10 mouse cellular contexts compared by ENCODE assay signal in the genomic region with DNA sequence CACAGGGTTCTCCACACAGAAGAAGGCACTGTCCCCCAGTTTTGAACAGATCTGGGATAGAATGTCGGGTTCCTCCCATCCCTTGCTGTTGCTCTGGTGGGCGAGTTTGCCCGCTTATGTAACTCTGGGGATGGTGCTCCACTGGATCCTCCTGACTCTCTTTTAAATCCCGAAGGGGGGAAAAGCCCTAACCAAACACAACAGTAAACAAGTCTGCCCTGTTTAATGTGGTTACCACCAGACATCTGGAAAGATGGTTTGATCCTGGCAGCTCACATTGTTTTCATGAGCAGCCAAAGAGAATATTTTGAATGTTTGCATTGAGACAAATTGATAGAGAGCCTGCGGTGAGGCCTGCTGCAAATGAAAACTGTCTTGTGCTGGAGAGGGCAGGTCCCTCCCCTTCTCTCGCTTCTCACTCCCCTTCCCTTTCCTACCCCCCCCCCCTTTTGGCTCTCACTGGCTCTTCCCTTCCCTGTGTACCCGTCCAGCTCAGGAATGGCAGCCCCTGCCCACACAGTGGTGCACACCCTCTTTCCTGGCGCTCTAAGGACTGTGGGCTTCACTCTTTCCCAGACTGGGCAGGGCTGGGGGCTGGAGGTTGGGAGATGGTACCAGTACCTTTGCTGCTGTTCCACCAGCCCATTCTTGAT. TPM values are rescaled to one million over a fixed set of nuclear protein-coding genes. Genes with fewer than 3 reads are reported as not detected.
A peak's percentile ranks its signal among the peaks of the same experiment; 100 is the strongest.
DNase-seq lines count a peak whose midpoint lies in the region; ATAC-seq lines count a peak whose summit lies in the region.
"Had no signal": no experiment of that assay in that cellular context is flagged by ENCODE, and none has a peak within 500 bp of the region (broad histone marks: within the 10 kb centered on the region; RNA-seq: fewer than 3 reads in every experiment).

No protein-coding gene starts in this region.

- peaks cover 88% of the 10 kb centered on the region for H3K27me3 ChIP-seq in forebrain, embryonic 15.5 days
- peaks cover 81% of the 10 kb centered on the region for H3K27me3 ChIP-seq in forebrain, embryonic 16.5 days (replicated peaks; ENCODE audit: control insufficient read depth, insufficient read depth, low read length)
- peaks cover 32% of the 10 kb centered on the region for H3K27me3 ChIP-seq in kidney, embryonic 16.5 days (ENCODE audit: insufficient read depth, low read length)
- H3K27me3 ChIP-seq in limb, embryonic 10.5 days (ENCODE audit: low read depth, poor library complexity, severe bottlenecking), result no peaks in the 10 kb centered on the region; the same call in 1 of the 2 replicates

- no peak overlapping the region for H3K9ac ChIP-seq in forebrain, embryonic 15.5 days (replicated peaks)
- H3K9ac ChIP-seq in forebrain, embryonic 16.5 days (replicated peaks; ENCODE audit: low read depth, low read length), result no peak overlapping the region
- H3K9ac ChIP-seq in kidney, embryonic 16.5 days (replicated peaks; ENCODE audit: low read length), result 0 out of 2 replicates have a peak overlapping the region, but pooled peaks have one; percentile 26
- H3K9ac ChIP-seq: midbrain, embryonic 12.5 days had no signal

- no peak overlapping the region for H3K27ac ChIP-seq in forebrain, embryonic 15.5 days (replicated peaks)
- no peak overlapping the region for H3K27ac ChIP-seq in forebrain, embryonic 16.5 days (ENCODE audit: low read length)
- peak overlapping the region; percentile 83 for H3K27ac ChIP-seq in kidney, embryonic 16.5 days (ENCODE audit: low read length)
- peak overlapping the region; percentile 59 for H3K27ac ChIP-seq in brown adipose tissue, adult 24 weeks (replicated peaks; ENCODE audit: low read depth, low read length)
- H3K27ac ChIP-seq in limb, embryonic 10.5 days, result peak overlapping the region; percentile 99
- H3K27ac ChIP-seq: midbrain, embryonic 12.5 days had no signal

- peaks cover 44% of the 10 kb centered on the region for H3K4me1 ChIP-seq in forebrain, embryonic 15.5 days
- H3K4me1 ChIP-seq in forebrain, embryonic 16.5 days (replicated peaks; ENCODE audit: control insufficient read depth, insufficient read depth, low read length), result peaks cover 43% of the 10 kb centered on the region
- peaks cover 67% of the 10 kb centered on the region for H3K4me1 ChIP-seq in kidney, embryonic 16.5 days (ENCODE audit: insufficient read depth, low read length)
- peaks cover 6% of the 10 kb centered on the region; the same call in 1 of the 2 replicates for H3K4me1 ChIP-seq in brown adipose tissue, adult 24 weeks (ENCODE audit: control insufficient read depth, insufficient read depth, insufficient read length, low read length)
- H3K4me1 ChIP-seq in limb, embryonic 10.5 days, result peaks cover 73% of the 10 kb centered on the region

- DNase-seq in kidney, postnatal 10 days, result no peak
- peak; percentile 52 for DNase-seq in limb, embryonic 10.5 days (ENCODE audit: low spot score)
- no peak for DNase-seq in cerebellum, postnatal 25 days
- no peak for DNase-seq in gastrocnemius, adult 18-20 months (ENCODE audit: low spot score)
- DNase-seq: adrenal gland, postnatal 10 days had no signal

- H3K4me2 ChIP-seq in forebrain, embryonic 15.5 days (replicated peaks), result no peak overlapping the region
- no peak overlapping the region for H3K4me2 ChIP-seq in forebrain, embryonic 16.5 days (ENCODE audit: low read length)
- H3K4me2 ChIP-seq in kidney, embryonic 16.5 days (replicated peaks; ENCODE audit: low read depth, low read length), result peak overlapping the region; percentile 78

- 10% methylated on average over 8 of the region's 8 CpGs for WGBS in forebrain, embryonic 15.5 days
- 1% methylated on average over 8 of the region's 8 CpGs for WGBS in forebrain, embryonic 16.5 days
- WGBS in kidney, embryonic 16.5 days, result 18% methylated on average over 8 of the region's 8 CpGs
- WGBS in limb, embryonic 10.5 days, result 2% methylated on average over 8 of the region's 8 CpGs

- no peak overlapping the region for H3K4me3 ChIP-seq in forebrain, embryonic 15.5 days
- H3K4me3 ChIP-seq in forebrain, embryonic 16.5 days (replicated peaks; ENCODE audit: low read length), result no peak overlapping the region
- H3K4me3 ChIP-seq in kidney, embryonic 16.5 days (ENCODE audit: low read length), result peak overlapping the region; percentile 80; the same call in 1 of the 2 replicates
- H3K4me3 ChIP-seq in brown adipose tissue, adult 24 weeks (ENCODE audit: insufficient read depth, low read depth, low read length), result peak overlapping the region; percentile 39
- H3K4me3 ChIP-seq in limb, embryonic 10.5 days, result peak overlapping the region; percentile 98

- ATAC-seq in forebrain, embryonic 15.5 days (replicated peaks), result 0 out of 2 replicates have a peak, but pooled peaks have one; percentile 42
- ATAC-seq in forebrain, embryonic 16.5 days, result no peak
- 0 out of 2 replicates have a peak, but pooled peaks have one; percentile 16 for ATAC-seq in kidney, embryonic 16.5 days (ENCODE audit: low FRiP score, low TSS enrichment)

- H3K9me3 ChIP-seq in forebrain, embryonic 15.5 days, result no peaks in the 10 kb centered on the region
- no peaks in the 10 kb centered on the region for H3K9me3 ChIP-seq in forebrain, embryonic 16.5 days (ENCODE audit: control insufficient read depth, low read length)
- H3K9me3 ChIP-seq in kidney, embryonic 16.5 days (ENCODE audit: low read length), result no peaks in the 10 kb centered on the region
- H3K9me3 ChIP-seq in limb, embryonic 10.5 days (replicated peaks), result no peaks in the 10 kb centered on the region
- H3K9me3 ChIP-seq: midbrain, embryonic 12.5 days had no signal

- no peaks in the 10 kb centered on the region for H3K36me3 ChIP-seq in forebrain, embryonic 15.5 days
- H3K36me3 ChIP-seq in forebrain, embryonic 16.5 days (ENCODE audit: control insufficient read depth, insufficient read depth), result no peaks in the 10 kb centered on the region
- no peaks in the 10 kb centered on the region for H3K36me3 ChIP-seq in kidney, embryonic 16.5 days (ENCODE audit: insufficient read depth, low read length)
- 0 out of 2 replicates have a peak, but pooled peaks cover 3% of the 10 kb centered on the region for H3K36me3 ChIP-seq in limb, embryonic 10.5 days
- H3K36me3 ChIP-seq: midbrain, embryonic 12.5 days had no signal

RNA-seq across cellular contexts. Expression of gene Fli1, which starts 1.4 kb away (rescaled TPM):
- polyA plus RNA-seq in forebrain, embryonic 15.5 days (2015; fragmentation: Nextera tagmentation; extraction: Ambion mirVana), result 6.1 and 6.2 TPM in 2 replicates
- 7.3 and 7.8 TPM in 2 replicates for polyA plus RNA-seq in forebrain, embryonic 16.5 days (2015; fragmentation: Nextera tagmentation; extraction: Ambion mirVana)
- polyA plus RNA-seq in kidney, embryonic 16.5 days (2015; fragmentation: Nextera tagmentation; extraction: Ambion mirVana), result 29.4 and 30.3 TPM in 2 replicates
- polyA plus RNA-seq in brown adipose tissue, adult 24 weeks (2012; ENCODE audit: insufficient read depth, insufficient read length, missing spikeins), result 11.7 and 19.1 TPM in 2 replicates
- 50.6 and 71.2 TPM in 2 replicates for polyA plus RNA-seq in limb, embryonic 10.5 days (2016; fragmentation: Nextera tagmentation; extraction: Ambion mirVana)
- total RNA-seq in gastrocnemius, adult 18-20 months (2021), result 1 to 10 TPM; 5.3 to 7.2 TPM

Comparison
In these comparisons a context has a peak if more than half of its experiments do, and no peak if none do; other contexts are left out.
1. H3K27ac ChIP-seq: peak in kidney, embryonic 16.5 days (single experiment), brown adipose tissue, adult 24 weeks (single experiment) and limb, embryonic 10.5 days (single experiment); none in forebrain, embryonic 15.5 days (single experiment) and forebrain, embryonic 16.5 days (single experiment).
2. H3K4me3 ChIP-seq: peak in kidney, embryonic 16.5 days (single experiment), brown adipose tissue, adult 24 weeks (single experiment) and limb, embryonic 10.5 days (single experiment); none in forebrain, embryonic 15.5 days (single experiment) and forebrain, embryonic 16.5 days (single experiment).